ENCODE assay signal across 14 mouse cellular contexts in genomic region chr15:77226831-77227354, GRCm38 (mm10).
DNase-seq lines count a peak whose midpoint lies in the region; ATAC-seq and TF ChIP-seq lines count a peak whose summit lies in the region.
"Had no signal": no experiment of that assay in that cellular context is flagged by ENCODE, and none has a peak within 500 bp of the region (broad histone marks: within the 10 kb centered on the region; RNA-seq: fewer than 3 reads in every experiment).

No protein-coding gene starts in this region.

- H3K27me3 ChIP-seq in forebrain, embryonic 15.5 days = no peaks in the 10 kb centered on the region
- H3K27me3 ChIP-seq in forebrain, embryonic 11.5 days (ENCODE audit: control insufficient read depth, insufficient read depth, low read length) = no peaks in the 10 kb centered on the region
- H3K27me3 ChIP-seq in stomach, embryonic 14.5 days (ENCODE audit: control insufficient read depth, insufficient read depth, low read length) = no peaks in the 10 kb centered on the region
- no peaks in the 10 kb centered on the region for H3K27me3 ChIP-seq in midbrain, embryonic 15.5 days (replicated peaks)
- H3K27me3 ChIP-seq: liver, embryonic 13.5 days; neural tube, embryonic 15.5 days had no signal

- ATAC-seq in forebrain, embryonic 15.5 days (replicated peaks) = no peak
- no peak for ATAC-seq in forebrain, embryonic 11.5 days (replicated peaks; ENCODE audit: low FRiP score)
- ATAC-seq in stomach, embryonic 14.5 days (ENCODE audit: insufficient number of reproducible peaks, insufficient read depth, low FRiP score, low read depth) = no peak
- no peak for ATAC-seq in midbrain, embryonic 15.5 days (replicated peaks)

- WGBS in forebrain, embryonic 15.5 days = 60% methylated on average over 7 of the region's 7 CpGs
- 77% methylated on average over 7 of the region's 7 CpGs for WGBS in forebrain, embryonic 11.5 days
- WGBS in stomach, embryonic 14.5 days = 42% methylated on average over 7 of the region's 7 CpGs
- 64% methylated on average over 7 of the region's 7 CpGs for WGBS in midbrain, embryonic 15.5 days

- no peak for TF ChIP-seq CTCF in layer of hippocampus, adult 2 months (conservative IDR thresholded peaks at IDR 0.05)
- no peak for TF ChIP-seq CTCF in embryonic fibroblast, embryonic 13.5 days (IDR thresholded peaks at IDR 0.05; ENCODE audit: borderline replicate concordance, insufficient read depth, low read length)

- no peaks in the 10 kb centered on the region for H3K9me3 ChIP-seq in forebrain, embryonic 15.5 days
- H3K9me3 ChIP-seq in forebrain, embryonic 11.5 days (ENCODE audit: control insufficient read depth, low read length) = no peaks in the 10 kb centered on the region
- H3K9me3 ChIP-seq in stomach, embryonic 14.5 days (ENCODE audit: control insufficient read depth, low read depth, low read length) = no peaks in the 10 kb centered on the region
- H3K9me3 ChIP-seq in midbrain, embryonic 15.5 days = no peaks in the 10 kb centered on the region
- H3K9me3 ChIP-seq: liver, embryonic 13.5 days; neural tube, embryonic 15.5 days had no signal

- H3K9ac ChIP-seq in forebrain, embryonic 15.5 days (replicated peaks) = no peak overlapping the region
- H3K9ac ChIP-seq in forebrain, embryonic 11.5 days (ENCODE audit: low read length) = no peak overlapping the region
- H3K9ac ChIP-seq in stomach, embryonic 14.5 days (replicated peaks; ENCODE audit: low read depth, low read length) = no peak overlapping the region
- H3K9ac ChIP-seq in midbrain, embryonic 15.5 days = no peak overlapping the region
- H3K9ac ChIP-seq: liver, embryonic 13.5 days; neural tube, embryonic 15.5 days had no signal

- no peak for DNase-seq in forebrain, embryonic 11.5 days (ENCODE audit: low spot score)
- DNase-seq in layer of hippocampus, adult 2 months (ENCODE audit: low spot score in 2 of 2) = no peak
- DNase-seq in layer of hippocampus, adult 8-10 months (ENCODE audit: low spot score in 2 of 2) = no peak
- DNase-seq: adrenal gland, postnatal 14 days; layer of hippocampus, postnatal 36 days; liver, embryonic 13.5 days had no signal

- peaks cover 17% of the 10 kb centered on the region for H3K4me1 ChIP-seq in forebrain, embryonic 15.5 days
- no peaks in the 10 kb centered on the region for H3K4me1 ChIP-seq in forebrain, embryonic 11.5 days (replicated peaks; ENCODE audit: control insufficient read depth, insufficient read depth, low read length)
- H3K4me1 ChIP-seq in embryonic fibroblast, embryonic 13.5 days (ENCODE audit: control insufficient read depth, insufficient read depth, low read length) = peaks cover 7% of the 10 kb centered on the region
- no peaks in the 10 kb centered on the region for H3K4me1 ChIP-seq in stomach, embryonic 14.5 days (ENCODE audit: control insufficient read depth, insufficient read depth, low read length)
- H3K4me1 ChIP-seq in midbrain, embryonic 15.5 days = peaks cover 6% of the 10 kb centered on the region; the same call in 1 of the 2 replicates

- no peak for TF ChIP-seq POLR2A in embryonic fibroblast, embryonic 13.5 days (IDR thresholded peaks at IDR 0.05; ENCODE audit: low read depth, low read length)

- H3K36me3 ChIP-seq in forebrain, embryonic 15.5 days = no peaks in the 10 kb centered on the region
- no peaks in the 10 kb centered on the region for H3K36me3 ChIP-seq in forebrain, embryonic 11.5 days (ENCODE audit: control insufficient read depth, insufficient read depth, low read length)
- no peaks in the 10 kb centered on the region; the same call in 1 of the 2 replicates for H3K36me3 ChIP-seq in stomach, embryonic 14.5 days (ENCODE audit: control insufficient read depth, insufficient read depth, low read length)
- H3K36me3 ChIP-seq in midbrain, embryonic 15.5 days (replicated peaks) = no peaks in the 10 kb centered on the region
- H3K36me3 ChIP-seq: liver, embryonic 13.5 days; neural tube, embryonic 15.5 days had no signal

- H3K27ac ChIP-seq in forebrain, embryonic 15.5 days (replicated peaks) = peak overlapping the region; percentile 25; the same call in 1 of the 2 replicates
- H3K27ac ChIP-seq in forebrain, embryonic 11.5 days (ENCODE audit: low read depth, low read length) = no peak overlapping the region
- peak overlapping the region; percentile 19; the same call in 1 of the 2 replicates for H3K27ac ChIP-seq in layer of hippocampus, adult 2 months
- H3K27ac ChIP-seq in embryonic fibroblast, embryonic 13.5 days (ENCODE audit: insufficient read depth, low read length) = 0 out of 2 replicates have a peak overlapping the region, but pooled peaks have one; percentile 14
- 0 out of 2 replicates have a peak overlapping the region, but pooled peaks have one; percentile 21 for H3K27ac ChIP-seq in stomach, embryonic 14.5 days (ENCODE audit: low read length)
- no peak overlapping the region for H3K27ac ChIP-seq in midbrain, embryonic 15.5 days
- H3K27ac ChIP-seq: kidney, postnatal 0 days; liver, embryonic 13.5 days; macrophage; neural tube, embryonic 15.5 days had no signal

- no peak overlapping the region for H3K4me2 ChIP-seq in forebrain, embryonic 15.5 days (replicated peaks)
- H3K4me2 ChIP-seq in forebrain, embryonic 11.5 days (ENCODE audit: low read depth, low read length, severe bottlenecking) = no peak overlapping the region
- H3K4me2 ChIP-seq in stomach, embryonic 14.5 days (replicated peaks; ENCODE audit: low read depth, low read length) = no peak overlapping the region
- no peak overlapping the region for H3K4me2 ChIP-seq in midbrain, embryonic 15.5 days
- H3K4me2 ChIP-seq: liver, embryonic 13.5 days; neural tube, embryonic 15.5 days had no signal

- no peak overlapping the region for H3K4me3 ChIP-seq in forebrain, embryonic 15.5 days
- H3K4me3 ChIP-seq in forebrain, embryonic 11.5 days (ENCODE audit: low read depth, low read length) = no peak overlapping the region
- H3K4me3 ChIP-seq in layer of hippocampus, adult 2 months = no peak overlapping the region
- no peak overlapping the region for H3K4me3 ChIP-seq in embryonic fibroblast, embryonic 13.5 days (ENCODE audit: insufficient read depth, low read length)
- no peak overlapping the region for H3K4me3 ChIP-seq in stomach, embryonic 14.5 days (ENCODE audit: low read depth, low read length)
- no peak overlapping the region for H3K4me3 ChIP-seq in midbrain, embryonic 15.5 days
- H3K4me3 ChIP-seq: erythroblast, embryonic 14.5 days; liver, embryonic 13.5 days; neural tube, embryonic 15.5 days had no signal

Comparison
In these comparisons a context has a peak if more than half of its experiments do, and no peak if none do; other contexts are left out.
1. H3K27ac ChIP-seq: peak in forebrain, embryonic 15.5 days (single experiment), layer of hippocampus, adult 2 months (single experiment), embryonic fibroblast, embryonic 13.5 days (single experiment) and stomach, embryonic 14.5 days (single experiment); none in forebrain, embryonic 11.5 days (single experiment) and midbrain, embryonic 15.5 days (single experiment).